Mouse (Mus musculus) liver, embryonic 11.5 days (tissue): ENCODE results near the gene Insm1. TPM values are rescaled to one million over a fixed set of nuclear protein-coding genes. Genes with fewer than 3 reads are reported as not detected.
A peak's percentile ranks its signal among the peaks of the same experiment; 100 is the strongest.

ENCODE experiments used
- ATAC-seq: fragments of 200-750 bp; cut with Nextera tagmentation; replicated peaks from 2 replicates; pipeline ENCODE4 v1.8.0; 2017; ENCODE audit warnings: moderate number of reproducible peaks, mild to moderate bottlenecking, moderate TSS enrichment, moderate library complexity; ENCODE audit not compliant: low FRiP score
- DNase-seq: peaks from one replicate; pipeline ENCODE4 v3.0.0-alpha.2; 2017; ENCODE audit warnings: low spot score
- H3K27ac ChIP-seq: fragments of 300-500 bp; sonication (generic); 2 replicates; pipeline ENCODE4 v1.5.1; 2014; ENCODE audit warnings: mild to moderate bottlenecking, low read depth, low read length, control low read depth
- H3K27me3 ChIP-seq: fragments of 300-500 bp; sonication (generic); replicated peaks from 2 replicates; pipeline ENCODE4 v1.6.1; 2014; ENCODE audit warnings: low read length, mixed read lengths; ENCODE audit not compliant: control insufficient read depth, insufficient read depth
- H3K36me3 ChIP-seq: fragments of 300-500 bp; sonication (generic); 2 replicates; pipeline ENCODE4 v1.6.1; 2014; ENCODE audit warnings: mild to moderate bottlenecking, low read length, moderate library complexity, mixed read lengths; ENCODE audit not compliant: control insufficient read depth, insufficient read depth
- H3K4me1 ChIP-seq: fragments of 300-500 bp; sonication (generic); replicated peaks from 2 replicates; pipeline ENCODE4 v1.6.1; 2014; ENCODE audit warnings: low read length, mixed read lengths; ENCODE audit not compliant: control insufficient read depth, insufficient read depth
- H3K4me2 ChIP-seq: fragments of 300-500 bp; sonication (generic); 2 replicates; pipeline ENCODE4 v1.6.1; 2014; ENCODE audit warnings: mild to moderate bottlenecking, control low read depth, moderate library complexity
- H3K4me3 ChIP-seq: fragments of 300-500 bp; sonication (generic); 2 replicates; pipeline ENCODE4 v1.5.1; 2014; ENCODE audit warnings: low read depth, low read length, control low read depth
- H3K9ac ChIP-seq: fragments of 300-500 bp; sonication (generic); 2 replicates; pipeline ENCODE4 v1.6.1; 2014; ENCODE audit warnings: low read depth, low read length, control low read depth
- H3K9me3 ChIP-seq: fragments of 300-500 bp; sonication (generic); 2 replicates; pipeline ENCODE4 v1.6.1; 2016; ENCODE audit warnings: low read length, inconsistent platforms, mixed read lengths; ENCODE audit not compliant: control insufficient read depth
- WGBS: fragments of 180-500 bp; shearing (Covaris S2); extraction: QIAGEN DNeasy Blood & Tissue Kit; methylation state at CpG from one replicate; pipeline ENCODE4 v1.1.7; 2014; 5-methylcytosine and 5-hydroxymethylcytosine counted together
- polyA plus RNA-seq: library from polyadenylated mRNA; unstranded; fragments of >200 nt; fragmentation: Nextera tagmentation; extraction: Ambion mirVana; gene quantifications from 2 replicates; pipeline ENCODE4 v1.2.1, GENCODE M21; 2014

The Insm1 gene
- polyA plus RNA-seq, 1 experiment from 2014 or later, result not detected

GRCm38 (mm10) chr2:146214715-146215114 lies 7.0 kb upstream of the Insm1 start:
- Histone ChIP-seq H3K36me3 (no peaks in the 10 kb centered on the region), H3K4me2 (no peak overlapping the region), H3K27me3 (peaks cover 46% of the 10 kb centered on the region), H3K4me1 (peaks cover 4% of the 10 kb centered on the region; the same call in 1 of the 2 replicates), H3K4me3 (no peak overlapping the region), H3K9ac (no peak overlapping the region), H3K27ac (no peak overlapping the region), H3K9me3 (no peaks in the 10 kb centered on the region)
- WGBS, result 7% methylated on average over 9 of the region's 9 CpGs
- ATAC-seq, result 0 out of 2 replicates have a peak, but pooled peaks have one; percentile 11
- no peak for DNase-seq

GRCm38 (mm10) chr2:146216111-146217064 lies 5.3 kb upstream of the Insm1 start:
- Histone ChIP-seq H3K9me3 (no peaks in the 10 kb centered on the region), H3K4me2 (no peak overlapping the region), H3K4me3 (no peak overlapping the region), H3K9ac (no peak overlapping the region), H3K27ac (no peak overlapping the region), H3K27me3 (peaks cover 61% of the 10 kb centered on the region), H3K4me1 (peaks cover 7% of the 10 kb centered on the region; the same call in 1 of the 2 replicates), H3K36me3 (no peaks in the 10 kb centered on the region)
- DNase-seq (no peak), ATAC-seq (no peak)
- WGBS, result 20% methylated on average over 14 of the region's 14 CpGs

GRCm38 (mm10) chr2:146217227-146217980 lies 4.3 kb upstream of the Insm1 start:
- ATAC-seq, result no peak
- DNase-seq, result peak; percentile 41
- H3K27ac ChIP-seq, result no peak overlapping the region
- no peaks in the 10 kb centered on the region for H3K9me3 ChIP-seq
- peak overlapping the region; percentile 22 for H3K4me2 ChIP-seq
- no peaks in the 10 kb centered on the region for H3K36me3 ChIP-seq
- H3K4me1 ChIP-seq, result peaks cover 17% of the 10 kb centered on the region
- H3K27me3 ChIP-seq, result peaks cover 71% of the 10 kb centered on the region
- WGBS, result 3% methylated on average over 16 of the region's 16 CpGs
- no peak overlapping the region for H3K9ac ChIP-seq
- H3K4me3 ChIP-seq, result no peak overlapping the region

- peak overlapping the region; percentile 54 for H3K4me2 ChIP-seq
- H3K36me3 ChIP-seq, result no peaks in the 10 kb centered on the region
- 3% methylated on average over 40 of the region's 40 CpGs for WGBS
- H3K4me3 ChIP-seq, result peak overlapping the region; percentile 32
- peaks cover 22% of the 10 kb centered on the region for H3K4me1 ChIP-seq
- no peak for ATAC-seq
- no peak overlapping the region for H3K27ac ChIP-seq
- no peaks in the 10 kb centered on the region for H3K9me3 ChIP-seq
- peaks cover 79% of the 10 kb centered on the region for H3K27me3 ChIP-seq
- DNase-seq, result peak; percentile 34
- H3K9ac ChIP-seq, result no peak overlapping the region
These were observed 3.5 kb upstream of the Insm1 start for GRCm38 (mm10) chr2:146218161-146218691.

GRCm38 (mm10) chr2:146218881-146219535 lies 2.7 kb upstream of the Insm1 start:
- ATAC-seq, result no peak
- peaks cover 25% of the 10 kb centered on the region for H3K4me1 ChIP-seq
- no peak for DNase-seq
- H3K36me3 ChIP-seq, result no peaks in the 10 kb centered on the region
- H3K9me3 ChIP-seq, result no peaks in the 10 kb centered on the region
- no peak overlapping the region for H3K9ac ChIP-seq
- 7% methylated on average over 19 of the region's 19 CpGs for WGBS
- no peak overlapping the region for H3K27ac ChIP-seq
- H3K4me3 ChIP-seq, result no peak overlapping the region
- H3K4me2 ChIP-seq, result no peak overlapping the region
- H3K27me3 ChIP-seq, result peaks cover 87% of the 10 kb centered on the region

GRCm38 (mm10) chr2:146219791-146220190 lies 1.9 kb upstream of the Insm1 start:
- 18% methylated on average over 11 of the region's 11 CpGs for WGBS
- no peak for ATAC-seq
- peaks cover 95% of the 10 kb centered on the region for H3K27me3 ChIP-seq
- H3K4me2 ChIP-seq, result no peak overlapping the region
- H3K36me3 ChIP-seq, result no peaks in the 10 kb centered on the region
- no peak overlapping the region for H3K9ac ChIP-seq
- no peak for DNase-seq
- H3K9me3 ChIP-seq, result no peaks in the 10 kb centered on the region
- no peak overlapping the region for H3K4me3 ChIP-seq
- peaks cover 25% of the 10 kb centered on the region for H3K4me1 ChIP-seq
- no peak overlapping the region for H3K27ac ChIP-seq

GRCm38 (mm10) chr2:146220591-146221075 lies 1.1 kb upstream of the Insm1 start:
- Histone ChIP-seq H3K36me3 (no peaks in the 10 kb centered on the region), H3K4me2 (peak overlapping the region; percentile 93; the same call in 1 of the 2 replicates), H3K27me3 (peaks cover 96% of the 10 kb centered on the region), H3K4me3 (no peak overlapping the region), H3K9me3 (no peaks in the 10 kb centered on the region), H3K9ac (no peak overlapping the region), H3K4me1 (peaks cover 25% of the 10 kb centered on the region), H3K27ac (no peak overlapping the region)
- ATAC-seq, result no peak
- 1% methylated on average over 23 of the region's 24 CpGs for WGBS
- DNase-seq, result no peak

- Histone ChIP-seq H3K4me3 (peak overlapping the region; percentile 59), H3K4me2 (peak overlapping the region; percentile 93), H3K4me1 (peaks cover 25% of the 10 kb centered on the region), H3K27ac (no peak overlapping the region), H3K9me3 (no peaks in the 10 kb centered on the region), H3K27me3 (peaks cover 97% of the 10 kb centered on the region), H3K36me3 (no peaks in the 10 kb centered on the region), H3K9ac (no peak overlapping the region)
- peak; percentile 26 for ATAC-seq
- under 1% methylated on average over 37 of the region's 44 CpGs for WGBS
- no peak for DNase-seq
These were observed 183 bp downstream of the Insm1 start for GRCm38 (mm10) chr2:146221929-146222278.
